Mouse (Mus musculus) gastrocnemius, adult 8-10 months (tissue): ENCODE data around the gene Ntn3. TPM values are rescaled to one million over a fixed set of nuclear protein-coding genes. Genes with fewer than 3 reads are reported as not detected.

Experiments used
- DNase-seq, 2 experiments: peaks; one replicate each; pipeline ENCODE4 v3.0.0; 2022; ENCODE audit warnings: low spot score in 2 of 2
- total RNA-seq, 4 experiments: library from RNA; stranded (reverse); gene quantifications; 2 replicates each; pipeline ENCODE4 v1.2.4; 2022

The Ntn3 gene
- total RNA-seq, 4 experiments from 2014 or later, result 0.19 to 0.53 (median 0.42) TPM

DNA sequence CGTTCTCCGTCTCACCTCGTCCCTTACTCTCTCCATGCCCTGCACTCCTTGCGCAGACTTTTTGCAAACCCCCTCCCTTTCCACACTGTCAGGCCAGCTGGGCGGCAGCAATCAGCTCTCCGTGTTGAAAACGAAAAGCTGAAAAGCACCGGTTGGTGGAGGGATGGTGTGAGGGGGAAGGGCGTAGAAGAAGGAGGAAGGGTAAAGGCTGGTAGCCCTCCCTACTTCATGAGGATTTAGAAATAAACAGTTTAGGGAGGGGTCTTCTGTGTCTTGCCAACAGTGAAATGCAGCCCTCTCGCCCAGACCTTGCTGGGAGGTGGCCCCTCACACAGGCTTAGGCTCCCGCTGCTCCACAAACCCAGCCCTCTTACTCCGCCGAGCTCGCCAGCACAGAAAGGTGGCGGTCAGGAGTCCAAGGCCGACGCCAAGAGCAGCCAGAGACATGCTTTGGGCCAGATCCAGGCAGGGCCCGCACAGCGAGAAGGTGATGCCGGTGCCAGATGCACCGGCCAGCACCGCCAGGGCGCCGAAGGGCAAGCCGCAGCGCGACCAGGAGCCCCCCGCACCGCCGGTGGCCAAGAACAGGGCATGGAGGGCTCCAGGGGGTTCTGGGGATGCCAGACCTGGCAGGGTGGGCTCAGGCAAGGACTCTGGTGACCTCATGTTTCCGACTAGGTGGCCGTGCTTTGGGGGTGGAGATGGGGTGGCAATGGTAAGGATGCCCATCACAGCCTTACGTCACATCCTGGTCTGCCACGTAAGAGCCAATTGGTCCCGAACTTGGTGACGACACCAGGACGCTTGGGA lies 2.5 kb upstream of the Ntn3 start:
- no peak for DNase-seq

DNA sequence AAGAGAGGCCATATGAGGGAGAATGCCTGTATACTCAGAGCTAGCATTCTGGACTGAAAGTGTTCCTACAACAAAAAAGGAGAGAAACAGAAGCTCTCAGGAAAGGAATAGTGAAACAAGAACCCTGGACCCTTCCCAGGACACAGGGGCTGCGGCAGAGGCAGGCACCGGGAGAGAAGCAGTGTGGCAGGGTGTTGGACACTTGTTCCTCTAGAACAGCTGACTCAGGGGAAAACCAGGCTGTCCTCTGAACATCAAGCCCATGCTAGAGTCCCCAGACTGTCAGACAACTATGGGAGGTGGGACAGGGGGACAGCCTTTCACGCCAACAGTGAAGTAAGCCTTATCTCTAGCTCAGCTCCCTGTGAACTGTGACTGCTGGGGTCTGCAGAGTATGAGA lies 1.3 kb upstream of the Ntn3 start:
- DNase-seq, result no peak

- no peak for DNase-seq
These were observed 547 bp upstream of the Ntn3 start for GRCm38 (mm10) chr17:24209916-24210240.

- no peak for DNase-seq
These were observed 689 bp downstream of the Ntn3 start for GRCm38 (mm10) chr17:24208641-24209042.

DNA sequence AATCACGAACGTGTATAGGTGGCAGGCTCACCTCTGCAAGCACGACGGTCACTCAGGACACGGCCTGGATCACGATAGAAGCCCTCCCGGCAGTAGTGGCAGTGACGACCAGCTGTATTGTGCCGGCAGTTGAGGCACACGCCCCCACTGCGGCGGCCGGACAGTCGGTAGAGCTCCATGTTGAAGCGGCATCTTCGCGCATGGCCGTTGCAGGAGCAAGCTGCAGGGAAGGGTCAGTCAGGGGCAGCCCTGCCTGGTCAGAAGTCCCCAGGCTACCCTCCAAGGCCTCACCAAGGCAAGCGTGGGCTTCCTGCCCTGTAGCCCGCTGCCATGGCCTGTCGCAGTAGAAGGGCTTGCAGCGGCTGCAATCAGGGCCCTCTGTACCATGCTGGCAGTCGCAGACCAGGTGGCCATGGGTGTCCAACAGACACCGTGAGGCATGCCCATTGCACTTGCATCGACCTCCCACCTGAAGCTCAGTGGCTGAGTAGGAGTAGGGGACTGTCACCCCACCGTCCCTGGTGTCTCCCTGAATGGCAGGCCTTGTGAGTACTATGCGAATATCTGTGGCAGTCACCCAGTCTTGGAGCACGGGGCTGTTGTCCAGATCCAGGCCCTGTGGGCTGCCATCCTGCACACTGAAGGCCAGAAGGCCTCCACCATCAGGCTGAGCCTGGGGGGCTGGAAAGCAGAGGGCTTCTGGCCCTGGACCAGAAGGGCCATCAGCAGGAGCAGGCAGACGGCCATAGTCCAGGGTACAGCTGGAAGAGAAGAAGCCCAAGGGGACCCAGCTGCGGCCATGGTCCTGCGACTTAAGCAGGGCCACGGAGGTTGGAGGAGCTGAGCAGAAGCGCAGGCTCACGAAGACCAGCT lies 1.3 kb downstream of the Ntn3 start:
- DNase-seq, result no peak

DNA sequence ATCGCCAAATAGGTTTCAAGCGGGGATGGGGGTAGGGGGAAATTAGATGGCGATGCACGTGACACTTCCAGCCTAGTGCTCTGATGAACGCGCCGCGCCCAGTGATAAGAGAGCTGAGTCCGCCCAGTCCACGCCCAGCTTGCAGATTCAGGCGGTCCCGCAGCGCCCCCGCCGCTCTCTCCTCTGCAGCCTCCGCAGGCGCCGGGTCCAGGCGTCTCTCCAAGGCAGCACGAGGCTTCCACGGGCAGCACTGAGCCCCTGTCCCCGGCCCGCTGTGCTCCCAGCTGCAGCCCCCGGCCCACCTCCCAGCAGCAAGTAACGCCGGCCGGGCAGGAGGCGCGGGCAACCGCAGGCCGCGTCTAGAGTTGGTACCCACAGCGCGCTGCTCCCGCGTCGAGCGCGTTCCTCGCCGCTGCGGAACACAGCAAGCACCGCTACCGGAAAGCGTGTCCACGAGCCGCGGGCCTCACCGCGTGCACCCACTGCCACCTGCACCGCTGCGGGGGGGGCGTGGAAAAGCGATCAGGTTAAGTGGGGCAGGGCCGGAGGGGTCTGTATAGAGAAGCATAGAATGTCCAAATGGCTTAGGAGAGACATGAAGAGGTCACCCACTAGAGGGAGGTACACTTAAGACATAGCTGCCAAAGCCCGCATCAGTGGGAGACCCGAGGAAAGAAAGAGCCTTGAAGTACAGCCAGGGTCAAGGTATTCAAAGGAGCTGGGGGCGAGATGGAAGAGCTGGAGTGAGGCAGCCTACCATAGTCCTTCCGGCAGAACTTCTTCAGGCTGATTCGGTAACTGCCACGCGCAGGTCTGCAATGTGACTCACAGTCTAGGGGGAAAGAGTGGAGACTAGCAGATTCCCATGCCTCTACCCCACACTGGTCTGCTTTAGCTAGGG lies 2.6 kb downstream of the Ntn3 start:
- DNase-seq, result peak in 1 of 2 experiments; percentile 39

GRCm38 (mm10) chr17:24205908-24206361 lies 3.4 kb downstream of the Ntn3 start:
- no peak for DNase-seq

DNA sequence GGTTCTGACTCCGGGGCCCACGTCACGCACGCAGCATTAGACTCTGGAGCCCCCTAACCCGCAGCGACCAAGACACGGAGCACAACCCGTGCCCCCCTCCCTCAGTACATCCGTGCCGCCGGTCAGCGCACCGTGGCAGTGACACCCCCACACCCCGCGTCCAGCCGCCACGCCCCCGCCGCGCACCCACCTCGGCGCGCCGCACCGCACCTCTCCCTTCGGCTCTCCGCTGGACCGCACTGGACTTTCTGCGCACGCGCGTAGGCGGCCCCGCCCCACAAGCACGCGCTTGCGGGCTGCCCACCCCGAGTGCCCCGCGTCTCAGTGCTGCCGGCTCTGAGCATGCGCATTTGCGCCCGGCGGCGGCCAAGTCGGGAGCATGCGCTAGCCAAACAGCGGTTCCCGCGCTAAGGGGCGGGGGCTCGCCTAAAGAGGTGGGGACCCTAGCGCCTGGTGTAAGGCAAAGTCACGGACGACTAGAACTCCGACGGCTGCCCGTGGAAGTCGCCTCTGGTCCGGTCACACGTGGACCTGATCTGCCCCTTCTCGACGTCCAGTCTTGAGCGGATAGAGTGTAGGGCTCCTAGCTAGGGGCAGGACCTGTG lies 3.9 kb downstream of the Ntn3 start, which contains the start of gene Tbc1d24:
Gene Tbc1d24, minus strand, starts transcription at position 279 of the 605 bp plus-strand sequence.
- DNase-seq, result peak; percentile 84 to 89

- no peak for DNase-seq
These were observed 4.5 kb downstream of the Ntn3 start for GRCm38 (mm10) chr17:24204846-24205245.

GRCm38 (mm10) chr17:24203611-24204534 lies 5.5 kb downstream of the Ntn3 start:
- no peak for DNase-seq

DNA sequence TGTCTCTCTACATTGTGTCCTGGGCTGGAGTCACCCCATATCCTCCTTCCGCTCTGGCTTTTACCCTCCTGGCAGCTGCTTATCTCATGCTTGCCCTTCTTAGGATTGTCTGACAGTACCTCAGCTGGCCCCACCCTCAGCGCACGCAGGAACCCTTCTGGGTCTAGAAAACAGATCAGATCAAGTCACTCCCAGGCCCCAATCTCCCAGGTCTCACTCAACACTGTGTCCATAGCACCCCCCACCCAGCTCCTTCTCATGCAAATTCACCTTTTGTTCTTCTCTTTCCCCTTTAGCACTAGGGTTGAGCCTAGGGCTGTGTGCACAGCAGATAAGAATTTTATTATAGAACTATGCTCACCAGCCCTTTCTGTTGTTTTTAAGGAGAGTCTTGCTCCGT lies 6.3 kb downstream of the Ntn3 start:
- no peak for DNase-seq

GRCm38 (mm10) chr17:24201092-24201491 lies 8.2 kb downstream of the Ntn3 start:
- DNase-seq, result no peak

DNA sequence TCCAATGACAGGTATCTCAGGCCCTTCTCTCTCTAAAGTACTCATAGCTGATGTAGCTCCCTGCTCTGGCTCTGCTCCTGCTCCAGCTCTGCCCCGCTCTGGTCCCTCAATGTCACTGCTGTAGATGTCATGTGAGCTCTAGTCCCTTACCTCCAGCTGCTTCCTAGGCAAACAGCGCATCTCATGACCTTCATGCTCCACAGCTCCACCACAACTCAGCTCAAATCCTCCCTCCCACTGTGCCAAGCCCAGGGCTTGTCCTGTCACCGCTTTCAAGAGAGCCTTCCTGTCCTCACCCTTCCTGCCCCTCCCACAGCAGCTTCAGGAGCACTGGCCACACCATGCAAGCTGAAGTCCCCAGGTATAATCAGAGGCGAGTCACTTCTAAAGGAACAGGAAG lies 9.6 kb downstream of the Ntn3 start:
- DNase-seq, result no peak

- no peak for DNase-seq
These were observed 10.1 kb downstream of the Ntn3 start for GRCm38 (mm10) chr17:24199252-24199651.

DNA sequence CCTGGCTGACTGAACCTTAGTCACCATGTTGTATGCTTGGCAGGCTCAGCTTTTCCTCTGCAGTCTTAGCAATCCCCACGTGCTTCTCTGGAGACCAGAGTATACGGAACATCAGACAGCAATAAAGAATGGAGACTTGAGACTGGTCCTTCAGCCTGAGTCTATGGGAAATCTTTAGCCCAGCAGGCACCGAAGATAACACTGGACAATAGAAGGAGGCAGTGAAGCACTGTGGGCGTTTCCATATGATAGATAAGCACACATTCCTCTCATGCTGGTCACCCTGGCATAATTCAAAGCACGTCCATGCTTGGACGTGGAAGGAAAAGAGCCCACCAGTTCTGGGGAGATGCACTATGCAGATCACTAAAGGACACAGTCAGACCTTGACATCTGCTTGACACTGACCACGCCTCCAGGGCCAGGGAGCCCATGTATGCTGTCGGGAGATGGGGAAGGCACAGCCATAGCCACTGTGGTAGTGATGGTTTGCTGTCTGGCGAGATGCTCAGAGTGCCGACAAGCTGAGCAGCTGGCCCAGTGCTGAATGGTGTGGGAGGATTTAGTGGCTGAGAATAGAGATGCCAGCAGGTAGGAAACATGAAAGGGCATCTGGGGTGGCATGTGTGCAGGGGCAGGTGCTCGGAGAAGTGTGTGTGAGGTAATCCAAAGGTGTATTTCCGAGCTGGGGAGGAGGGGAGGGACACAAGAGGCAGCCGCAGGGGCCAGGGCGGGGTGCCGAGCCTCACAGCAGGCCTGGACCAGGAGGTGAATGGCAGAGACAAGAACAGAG lies 12.1 kb downstream of the Ntn3 start:
- no peak for DNase-seq

DNA sequence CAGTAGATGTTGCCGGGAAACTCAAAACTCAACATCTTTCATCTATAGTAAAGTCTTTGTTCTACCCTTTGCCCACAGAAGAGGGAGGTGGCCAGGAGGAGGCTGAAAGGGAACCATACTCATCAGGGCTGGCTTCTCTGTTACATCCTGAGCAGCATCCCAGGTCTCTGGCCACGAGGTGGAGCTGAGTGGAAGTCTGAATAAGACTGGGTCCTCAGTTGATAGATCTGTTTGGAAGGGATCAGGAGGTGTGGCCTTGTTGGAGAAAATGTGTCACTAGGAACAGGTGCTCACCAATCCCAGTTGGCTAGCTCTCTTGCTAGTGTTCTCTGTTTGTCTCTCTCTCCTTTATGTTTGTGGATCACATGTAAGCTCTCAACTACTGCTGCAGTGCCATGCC lies 14.0 kb downstream of the Ntn3 start:
- no peak for DNase-seq

DNA sequence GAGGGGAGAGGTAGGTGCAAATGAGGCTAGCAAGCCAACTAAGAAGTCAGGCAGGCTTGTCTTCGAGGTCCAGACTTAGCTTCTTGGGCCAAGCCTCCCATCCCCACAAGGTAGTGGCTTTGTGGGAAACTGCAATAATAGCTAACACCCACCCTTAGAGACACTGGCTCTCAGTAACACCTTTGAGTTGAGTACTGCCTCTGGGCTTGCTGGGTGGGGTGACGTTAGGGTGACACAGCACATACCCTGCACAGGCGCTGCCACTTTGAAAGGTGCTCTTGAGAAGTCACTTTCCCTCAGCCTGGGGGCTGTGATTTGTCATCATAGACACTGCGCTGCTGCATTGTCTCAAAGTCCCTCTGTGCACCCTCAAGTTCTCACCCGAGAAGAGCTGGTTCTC lies 15.6 kb downstream of the Ntn3 start:
- no peak for DNase-seq

GRCm38 (mm10) chr17:24193268-24193667 lies 16.1 kb downstream of the Ntn3 start:
- no peak for DNase-seq

DNA sequence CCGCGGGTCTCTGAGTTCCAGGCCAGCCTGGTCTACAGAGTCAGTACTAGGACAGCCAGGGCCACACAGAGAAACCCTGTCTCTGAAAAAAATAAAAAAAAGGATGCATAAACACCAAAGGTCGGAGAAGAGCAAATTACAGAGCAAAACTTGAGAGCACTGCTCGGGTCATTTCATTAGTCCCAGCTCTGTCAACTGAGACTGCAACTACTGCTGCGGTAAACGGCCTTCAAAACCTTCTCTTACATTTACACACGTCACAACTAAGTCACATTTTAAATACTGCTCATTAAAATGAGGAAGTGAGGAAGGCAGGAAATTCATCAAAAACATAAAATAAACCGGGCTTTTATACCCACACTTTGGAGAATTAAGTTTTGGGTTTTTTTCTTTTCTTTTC lies 16.5 kb downstream of the Ntn3 start:
- no peak for DNase-seq
